Mouse (Mus musculus) brain, embryonic 14.5 days (tissue): Measurements from ENCODE around the gene Fbxl17. TPM values are rescaled to one million over a fixed set of nuclear protein-coding genes. Genes with fewer than 3 reads are reported as not detected.

Source experiments
- DNase-seq: peaks from one replicate; pipeline ENCODE4 v3.0.0-alpha.2; 2011; ENCODE audit warnings: low read depth
- CTCF ChIP-seq: fragments of 200-500 bp; IDR thresholded peaks from 2 replicates; pipeline ENCODE4 v1.5.1; 2012; ENCODE audit warnings: inconsistent platforms, mild to moderate bottlenecking, moderate library complexity, borderline replicate concordance; ENCODE audit not compliant: insufficient read depth, insufficient read length; ENCODE audit errors: extremely low read depth
- POLR2A ChIP-seq: fragments of 200-500 bp; IDR thresholded peaks from 2 replicates; pipeline ENCODE4 v1.6.1; 2012; ENCODE audit warnings: mild to moderate bottlenecking, inconsistent platforms, borderline replicate concordance; ENCODE audit not compliant: poor library complexity, insufficient read depth, insufficient read length, severe bottlenecking; ENCODE audit errors: extremely low read depth
- polyA plus RNA-seq: library from polyadenylated mRNA; depleted of rRNA; stranded (reverse); fragments of >200 nt; gene quantifications from 2 replicates; pipeline ENCODE4 v1.2.3, GENCODE M21; 2012

Fbxl17 gene
- polyA plus RNA-seq, 1 experiment = 30.9 TPM

DNA sequence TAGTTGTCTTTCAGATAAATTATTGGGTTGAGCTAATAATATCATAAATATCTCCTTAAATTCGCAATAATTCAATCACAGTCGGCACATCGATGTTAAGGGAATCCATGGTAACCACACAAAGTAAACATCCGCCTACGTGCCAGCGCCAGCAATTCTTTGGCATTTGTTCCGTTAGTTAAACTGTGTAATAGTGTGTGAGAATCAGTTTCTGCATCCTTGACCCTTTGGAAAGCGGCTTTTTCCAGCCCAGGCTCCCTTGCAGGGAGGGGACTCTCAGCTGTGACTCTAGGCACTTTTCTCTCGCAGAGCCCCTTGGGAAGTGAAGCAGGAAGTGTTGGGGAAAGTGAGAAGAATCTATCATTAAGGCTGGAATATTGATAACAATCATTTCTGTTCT lies 314.3 kb downstream of the Fbxl17 start:
- TF ChIP-seq POLR2A (no peak), CTCF (no peak)

GRCm38 (mm10) chr17:63184844-63185504 lies 314.8 kb downstream of the Fbxl17 start:
- DNase-seq = peak; percentile 35

More for the DNA sequence above, 314.3 kb downstream of the Fbxl17 start:
- peak; percentile 88 for DNase-seq

DNA sequence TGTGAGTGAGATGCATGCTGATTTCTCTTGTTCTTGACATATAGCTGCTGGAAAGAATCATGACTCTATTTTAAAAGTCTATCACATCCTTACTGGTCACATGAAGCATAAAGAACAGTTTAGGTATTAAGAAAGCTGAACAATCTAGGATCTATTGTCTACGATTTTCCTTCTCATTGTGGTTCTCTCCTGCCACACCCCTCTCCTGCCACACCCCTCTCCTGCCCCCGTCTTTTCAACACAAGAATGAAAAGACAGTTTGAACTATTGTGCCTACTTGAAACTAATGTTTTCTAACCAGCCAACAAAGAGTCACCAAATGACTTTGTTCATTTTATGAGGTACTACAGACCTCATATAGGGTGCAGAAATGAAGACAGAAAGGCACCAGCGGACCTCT lies 316.4 kb downstream of the Fbxl17 start:
- TF ChIP-seq CTCF (no peak), POLR2A (no peak)
- no peak for DNase-seq

More at GRCm38 (mm10) chr17:63184844-63185504, 314.8 kb downstream of the Fbxl17 start:
- no peak for TF ChIP-seq POLR2A
- TF ChIP-seq CTCF = no peak

GRCm38 (mm10) chr17:63181661-63182060 lies 318.2 kb downstream of the Fbxl17 start:
- DNase-seq = no peak
- TF ChIP-seq CTCF = no peak

DNA sequence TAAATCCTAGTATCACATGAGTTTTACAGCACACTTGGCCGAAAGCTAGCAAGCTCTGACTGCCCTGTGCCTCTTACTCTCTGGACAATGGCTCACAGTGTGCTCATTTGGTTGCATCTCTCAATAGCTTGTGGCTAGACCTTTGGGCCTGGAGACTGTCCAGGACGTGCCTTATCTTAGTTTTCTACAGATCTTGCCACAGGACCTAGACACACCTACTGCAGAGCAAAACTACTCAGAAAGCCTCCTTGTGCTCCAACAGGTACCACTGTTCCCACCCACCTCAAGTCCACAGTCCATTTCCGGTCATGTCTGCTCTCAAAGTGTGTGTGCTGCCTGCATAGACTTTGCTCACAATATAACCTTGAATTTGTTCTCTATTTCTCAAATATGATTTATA lies 319.8 kb downstream of the Fbxl17 start:
- TF ChIP-seq CTCF (no peak), POLR2A (no peak)
- DNase-seq = no peak

DNA sequence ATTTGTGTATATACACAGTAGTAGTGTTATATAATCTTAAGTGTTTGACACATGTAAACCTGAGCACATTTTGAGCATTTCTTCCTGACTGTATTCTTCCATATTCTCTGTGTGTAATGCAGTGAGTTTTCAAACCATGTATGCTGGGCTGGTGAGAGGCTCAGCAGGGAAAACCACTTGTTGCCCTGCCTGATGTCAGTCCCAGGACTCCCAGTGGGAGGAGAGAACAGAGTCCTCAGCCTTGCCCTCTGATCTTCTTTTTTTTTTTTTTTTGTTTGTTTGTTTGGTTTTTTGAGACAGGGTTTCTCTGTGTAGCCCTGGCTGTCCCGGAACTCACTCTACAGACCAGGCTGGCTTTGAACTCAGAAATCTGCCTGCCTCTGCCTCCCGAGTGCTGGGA lies 321.5 kb downstream of the Fbxl17 start:
- DNase-seq = no peak
- TF ChIP-seq POLR2A (no peak), CTCF (no peak)

DNA sequence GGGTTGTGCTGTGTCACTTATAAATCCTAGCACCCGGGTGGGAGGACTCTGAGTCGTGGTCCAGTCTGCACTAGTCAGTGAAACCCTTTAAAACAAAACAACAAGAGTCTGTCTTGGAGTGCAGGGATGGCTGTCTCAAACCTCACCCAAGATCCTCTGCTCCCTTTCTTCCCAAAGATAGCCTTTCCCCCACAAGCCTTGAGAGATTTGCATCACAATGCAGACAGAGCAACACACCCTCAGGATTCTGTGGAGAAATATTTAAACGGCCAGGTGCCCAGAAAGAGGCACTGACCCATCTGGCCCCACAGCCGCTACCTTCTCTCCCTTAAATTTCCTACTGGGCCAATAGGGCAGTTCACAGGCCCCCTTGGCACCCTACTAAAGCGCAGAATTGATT lies 323.4 kb downstream of the Fbxl17 start:
- TF ChIP-seq POLR2A (no peak), CTCF (no peak)
- no peak for DNase-seq

GRCm38 (mm10) chr17:63172697-63173096 lies 327.1 kb downstream of the Fbxl17 start:
- TF ChIP-seq CTCF = no peak
- no peak for TF ChIP-seq POLR2A
- peak; percentile 54 for DNase-seq

DNA sequence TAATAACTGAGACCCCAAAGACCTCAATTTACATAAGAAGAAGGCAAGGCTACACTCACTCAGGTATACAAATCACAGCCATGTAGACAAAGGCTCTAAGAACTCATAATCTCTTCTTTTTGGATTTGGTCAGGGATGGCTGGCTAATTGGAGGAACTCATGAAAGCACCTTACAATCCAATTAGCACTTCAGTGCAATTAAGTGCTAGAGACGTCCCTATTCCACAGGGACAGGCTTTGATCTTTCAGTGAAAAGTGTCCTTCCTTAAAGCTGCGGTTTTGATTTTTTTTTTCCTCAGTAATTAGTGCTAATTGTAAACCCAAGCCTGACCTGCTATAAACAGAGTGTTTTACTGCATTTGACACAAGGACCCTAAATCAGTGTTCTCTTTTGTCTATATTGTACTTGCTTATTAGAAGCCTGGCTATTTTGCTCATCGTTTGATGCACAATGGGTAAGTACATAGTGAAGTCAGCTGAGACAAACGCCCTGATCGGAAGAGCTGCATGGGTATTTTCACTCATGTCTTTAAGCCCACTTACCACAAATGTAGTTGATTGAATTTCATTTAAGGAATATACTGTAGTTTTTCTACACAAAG lies 327.8 kb downstream of the Fbxl17 start:
- DNase-seq = peak; percentile 94

DNA sequence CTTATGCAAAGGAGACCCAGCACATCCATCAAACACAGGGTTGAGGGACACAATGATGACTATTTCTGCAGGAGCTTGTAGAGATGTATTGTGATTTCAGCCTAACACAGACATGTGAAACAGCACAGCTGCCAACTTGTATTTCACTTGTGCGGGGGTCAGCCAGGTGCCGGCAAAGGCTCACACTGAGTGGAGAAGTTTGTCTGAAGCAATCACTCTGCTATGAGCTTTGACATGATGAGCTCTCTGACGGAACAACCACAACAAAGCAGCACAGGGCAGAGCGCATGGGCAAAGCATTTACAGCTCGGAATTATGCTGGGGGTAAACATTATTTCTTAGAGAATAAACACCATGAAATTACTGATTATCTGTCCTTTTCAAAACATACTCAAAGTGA lies 328.6 kb downstream of the Fbxl17 start:
- TF ChIP-seq CTCF (no peak), POLR2A (no peak)

More for the DNA sequence above, 327.8 kb downstream of the Fbxl17 start:
- no peak for TF ChIP-seq CTCF
- TF ChIP-seq POLR2A = no peak

DNA sequence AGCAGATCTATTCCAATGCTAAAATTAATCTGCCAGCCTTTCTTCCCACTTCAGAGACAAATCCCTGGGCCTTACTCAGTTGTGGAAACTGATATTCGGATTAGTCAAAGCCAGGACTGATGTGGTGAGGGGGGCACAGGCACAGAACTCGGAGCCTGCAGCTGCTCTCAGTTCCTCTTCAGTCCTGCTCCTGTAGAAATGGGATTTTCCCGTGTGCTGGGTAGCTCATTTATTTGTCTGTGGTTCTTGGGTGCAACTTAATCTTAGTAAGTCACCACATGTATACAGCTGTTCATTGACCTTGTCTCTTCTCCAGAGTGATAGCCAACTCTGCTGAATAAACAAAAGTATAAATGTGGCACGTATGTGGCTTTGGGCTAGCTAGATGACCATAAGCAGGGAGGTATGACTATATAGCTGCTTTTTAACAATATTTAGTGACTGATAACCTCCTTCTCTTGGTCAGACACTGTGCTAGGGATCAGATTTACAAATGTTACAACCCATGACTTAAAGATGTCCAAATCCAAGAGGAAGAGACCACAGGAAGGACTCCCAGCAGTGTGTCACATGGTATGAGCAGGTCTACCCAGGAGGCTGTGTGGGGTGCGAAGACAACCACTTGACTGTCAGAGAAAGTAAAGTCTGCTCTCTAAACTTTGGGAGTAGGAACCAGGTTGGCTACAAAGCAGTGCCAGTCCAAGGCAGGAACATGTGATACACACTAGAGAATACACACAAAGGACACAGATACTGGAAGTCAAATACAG lies 331.6 kb downstream of the Fbxl17 start:
- DNase-seq = no peak
- TF ChIP-seq POLR2A (no peak), CTCF (no peak)

More for the DNA sequence above, 328.6 kb downstream of the Fbxl17 start:
- DNase-seq = peak; percentile 58
